Mouse (Mus musculus): ENCODE measurements around the gene Nfkbid.

GRCm38 (mm10) chr7:30431793-30432192 is 10.3 kb downstream of the Nfkbid start:
- peak; percentile 71 for TF ChIP-seq CTCF (IDR thresholded peaks at IDR 0.05)
- no peak for TF ChIP-seq EP300 (IDR thresholded peaks at IDR 0.05)
